Mouse (Mus musculus): ENCODE measurements around the gene Cbr3. TPM values are rescaled to one million over a fixed set of nuclear protein-coding genes. Genes with fewer than 3 reads are reported as not detected.

Cbr3 gene
- polyA plus RNA-seq, 1 experiment from 2014 or later: 0.72 TPM

DNA sequence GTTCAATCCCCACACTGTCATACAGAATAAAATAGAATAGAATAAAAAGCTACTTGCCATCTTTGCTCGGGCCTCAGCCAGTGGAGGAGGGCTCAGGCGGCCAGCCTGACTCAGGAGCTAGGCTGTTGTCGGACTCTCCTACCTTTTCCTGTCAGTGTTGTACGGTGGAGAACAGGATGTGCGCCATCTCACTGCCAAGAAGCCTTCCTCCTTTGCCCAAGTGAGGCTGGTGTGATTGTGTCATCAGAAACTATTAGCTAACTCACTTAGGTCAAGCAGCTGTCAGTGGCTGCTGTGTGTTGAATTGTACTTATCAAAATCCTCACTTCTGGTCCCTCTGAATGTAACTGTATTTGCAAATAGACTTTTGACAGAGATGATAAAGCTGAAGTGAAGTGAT is 38.8 kb downstream of the Cbr3 start:
- WGBS: 87% methylated on average over 5 of the region's 5 CpGs
- peaks cover 3% of the 10 kb centered on the region for H3K4me1 ChIP-seq (ENCODE audit: control insufficient read depth, insufficient read depth, low read length)
- no peak for ATAC-seq (ENCODE audit: low FRiP score)
- no peak overlapping the region for H3K4me2 ChIP-seq
- H3K9ac ChIP-seq (ENCODE audit: low read length): no peak overlapping the region
- H3K4me3 ChIP-seq (ENCODE audit: low read depth, low read length): no peak overlapping the region
- no peaks in the 10 kb centered on the region for H3K36me3 ChIP-seq (ENCODE audit: control insufficient read depth, insufficient read depth, low read length)
- no peaks in the 10 kb centered on the region for H3K27me3 ChIP-seq (ENCODE audit: control insufficient read depth, insufficient read depth, low read length)
- no peak for DNase-seq (ENCODE audit: low spot score, missing footprints)
- H3K27ac ChIP-seq (ENCODE audit: low read depth, low read length): no peak overlapping the region
- H3K9me3 ChIP-seq (ENCODE audit: control insufficient read depth, low read length): no peaks in the 10 kb centered on the region

DNA sequence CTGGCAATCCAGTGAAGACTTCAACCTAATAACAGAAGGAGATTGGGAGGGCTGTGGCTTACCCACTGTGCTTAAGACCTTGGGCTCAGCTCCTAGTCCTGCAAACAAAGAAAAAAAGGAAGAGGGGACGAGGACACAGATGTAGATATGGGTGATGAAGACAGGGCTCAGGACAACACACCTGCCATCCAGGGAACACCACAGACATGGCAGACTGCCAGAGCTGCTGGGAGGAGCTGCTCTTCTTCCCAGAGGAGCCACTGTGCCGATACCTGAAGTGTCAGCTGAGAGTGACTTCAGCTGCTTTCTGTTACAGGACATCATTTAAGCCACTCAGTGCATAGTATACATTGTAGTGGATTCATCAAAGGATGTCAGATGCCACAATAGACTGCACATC is 39.5 kb downstream of the Cbr3 start:
- no peak overlapping the region for H3K4me3 ChIP-seq (ENCODE audit: low read depth, low read length)
- no peak overlapping the region for H3K9ac ChIP-seq (ENCODE audit: low read length)
- H3K27ac ChIP-seq (ENCODE audit: low read depth, low read length): no peak overlapping the region
- ATAC-seq (ENCODE audit: low FRiP score) (no peak), DNase-seq (ENCODE audit: low spot score, missing footprints) (no peak)
- no peaks in the 10 kb centered on the region for H3K27me3 ChIP-seq (ENCODE audit: control insufficient read depth, insufficient read depth, low read length)
- no peaks in the 10 kb centered on the region for H3K36me3 ChIP-seq (ENCODE audit: control insufficient read depth, insufficient read depth, low read length)
- 70% methylated on average over 2 of the region's 2 CpGs for WGBS
- no peaks in the 10 kb centered on the region for H3K4me1 ChIP-seq (ENCODE audit: control insufficient read depth, insufficient read depth, low read length)
- no peak overlapping the region for H3K4me2 ChIP-seq
- H3K9me3 ChIP-seq (ENCODE audit: control insufficient read depth, low read length): no peaks in the 10 kb centered on the region

DNA sequence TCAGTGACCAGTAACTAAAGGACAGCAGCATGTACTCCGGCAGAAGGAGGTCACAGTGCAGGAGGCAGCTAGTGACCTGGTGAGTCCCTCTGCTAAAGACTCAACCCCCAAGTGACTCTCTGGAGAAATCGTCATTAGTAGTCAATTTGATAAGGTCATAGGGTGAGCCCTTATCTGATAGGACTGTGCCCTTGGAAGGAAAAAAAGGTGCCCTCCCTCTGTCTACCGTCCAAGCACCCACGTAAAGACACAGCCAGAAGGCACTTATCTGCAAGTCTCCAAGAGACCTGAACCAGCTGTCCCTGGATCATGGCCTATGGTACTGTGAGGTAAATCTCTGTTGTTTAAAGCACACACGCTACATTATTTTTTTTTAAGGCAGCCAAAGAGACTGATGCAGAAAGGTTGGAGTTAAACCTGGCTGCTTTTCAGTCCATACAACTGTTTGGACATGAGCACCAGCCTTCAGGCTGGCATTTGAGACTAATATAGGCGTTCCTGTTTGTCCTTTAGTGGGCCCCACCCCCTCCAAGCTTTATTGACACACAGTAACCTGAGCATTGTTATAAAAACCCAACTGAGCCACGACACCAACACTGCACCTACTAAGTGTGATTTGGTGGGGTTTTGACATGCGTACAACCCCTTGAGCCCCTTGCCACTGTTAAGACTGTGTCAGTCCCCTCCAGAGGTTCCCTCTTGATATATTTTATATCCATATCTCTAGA is 42.6 kb downstream of the Cbr3 start:
- H3K9me3 ChIP-seq (ENCODE audit: control insufficient read depth, low read length): no peaks in the 10 kb centered on the region
- no peak overlapping the region for H3K4me2 ChIP-seq
- no peaks in the 10 kb centered on the region for H3K27me3 ChIP-seq (ENCODE audit: control insufficient read depth, insufficient read depth, low read length)
- no peak overlapping the region for H3K4me3 ChIP-seq (ENCODE audit: low read depth, low read length)
- WGBS: 77% methylated on average over 8 of the region's 8 CpGs
- ATAC-seq (ENCODE audit: low FRiP score) (no peak), DNase-seq (ENCODE audit: low spot score, missing footprints) (no peak)
- H3K9ac ChIP-seq (ENCODE audit: low read length): no peak overlapping the region
- H3K27ac ChIP-seq (ENCODE audit: low read depth, low read length): no peak overlapping the region
- H3K36me3 ChIP-seq (ENCODE audit: control insufficient read depth, insufficient read depth, low read length): no peaks in the 10 kb centered on the region
- no peaks in the 10 kb centered on the region for H3K4me1 ChIP-seq (ENCODE audit: control insufficient read depth, insufficient read depth, low read length)

DNA sequence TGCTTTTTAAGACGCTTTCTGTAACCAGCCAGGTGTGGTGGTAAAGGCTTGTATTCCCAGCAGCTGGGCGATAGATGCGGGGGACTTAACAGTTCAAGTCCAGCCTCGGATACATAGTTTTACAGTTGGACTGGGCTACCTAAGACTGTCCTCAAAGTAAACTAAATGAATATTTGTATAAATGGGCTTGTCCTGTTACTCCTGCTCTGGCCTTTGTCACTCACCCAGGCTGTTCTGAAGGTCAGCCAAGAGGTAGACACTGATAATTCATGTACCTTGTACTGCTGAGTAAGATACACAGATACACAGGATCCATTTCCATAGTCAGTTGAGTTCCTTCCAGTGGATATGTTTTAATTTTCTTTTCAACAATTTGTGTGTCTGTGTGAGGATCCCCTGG is 43.2 kb downstream of the Cbr3 start:
- 86% methylated on average over 4 of the region's 4 CpGs for WGBS
- Histone ChIP-seq H3K9me3 (ENCODE audit: control insufficient read depth, low read length) (no peaks in the 10 kb centered on the region), H3K4me3 (ENCODE audit: low read depth, low read length) (no peak overlapping the region), H3K27ac (ENCODE audit: low read depth, low read length) (no peak overlapping the region), H3K27me3 (ENCODE audit: control insufficient read depth, insufficient read depth, low read length) (no peaks in the 10 kb centered on the region), H3K4me1 (ENCODE audit: control insufficient read depth, insufficient read depth, low read length) (no peaks in the 10 kb centered on the region), H3K36me3 (ENCODE audit: control insufficient read depth, insufficient read depth, low read length) (no peaks in the 10 kb centered on the region), H3K4me2 (no peak overlapping the region), H3K9ac (ENCODE audit: low read length) (no peak overlapping the region)
- DNase-seq (ENCODE audit: low spot score, missing footprints): no peak
- no peak for ATAC-seq (ENCODE audit: low FRiP score)

DNA sequence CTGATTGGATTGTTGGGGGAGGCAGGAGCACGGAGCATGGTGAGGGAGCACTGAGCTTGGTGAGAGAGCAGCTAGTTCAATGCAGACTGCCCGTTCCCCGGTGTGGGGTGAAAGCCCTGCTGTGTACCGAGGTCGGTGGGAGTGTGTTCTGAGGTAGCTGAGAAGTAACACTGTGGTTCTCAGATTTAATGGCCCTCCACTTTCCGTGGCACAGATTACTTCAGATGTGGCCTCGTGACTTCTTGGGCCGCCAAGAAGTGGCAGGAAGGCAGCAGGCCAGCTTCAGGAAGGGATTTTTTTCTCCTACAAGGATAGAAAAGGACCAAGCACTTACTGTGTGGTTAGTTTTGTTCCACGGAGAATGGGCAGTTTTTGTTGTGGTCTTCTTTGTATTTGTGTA is 45.7 kb downstream of the Cbr3 start:
- ATAC-seq (ENCODE audit: low FRiP score) (no peak), DNase-seq (ENCODE audit: low spot score, missing footprints) (no peak)
- H3K4me2 ChIP-seq: no peak overlapping the region
- H3K4me3 ChIP-seq (ENCODE audit: low read depth, low read length): no peak overlapping the region
- no peaks in the 10 kb centered on the region for H3K27me3 ChIP-seq (ENCODE audit: control insufficient read depth, insufficient read depth, low read length)
- no peaks in the 10 kb centered on the region for H3K9me3 ChIP-seq (ENCODE audit: control insufficient read depth, low read length)
- no peaks in the 10 kb centered on the region for H3K4me1 ChIP-seq (ENCODE audit: control insufficient read depth, insufficient read depth, low read length)
- H3K9ac ChIP-seq (ENCODE audit: low read length): no peak overlapping the region
- no peaks in the 10 kb centered on the region for H3K36me3 ChIP-seq (ENCODE audit: control insufficient read depth, insufficient read depth, low read length)
- H3K27ac ChIP-seq (ENCODE audit: low read depth, low read length): no peak overlapping the region
- 77% methylated on average over 9 of the region's 9 CpGs for WGBS

DNA sequence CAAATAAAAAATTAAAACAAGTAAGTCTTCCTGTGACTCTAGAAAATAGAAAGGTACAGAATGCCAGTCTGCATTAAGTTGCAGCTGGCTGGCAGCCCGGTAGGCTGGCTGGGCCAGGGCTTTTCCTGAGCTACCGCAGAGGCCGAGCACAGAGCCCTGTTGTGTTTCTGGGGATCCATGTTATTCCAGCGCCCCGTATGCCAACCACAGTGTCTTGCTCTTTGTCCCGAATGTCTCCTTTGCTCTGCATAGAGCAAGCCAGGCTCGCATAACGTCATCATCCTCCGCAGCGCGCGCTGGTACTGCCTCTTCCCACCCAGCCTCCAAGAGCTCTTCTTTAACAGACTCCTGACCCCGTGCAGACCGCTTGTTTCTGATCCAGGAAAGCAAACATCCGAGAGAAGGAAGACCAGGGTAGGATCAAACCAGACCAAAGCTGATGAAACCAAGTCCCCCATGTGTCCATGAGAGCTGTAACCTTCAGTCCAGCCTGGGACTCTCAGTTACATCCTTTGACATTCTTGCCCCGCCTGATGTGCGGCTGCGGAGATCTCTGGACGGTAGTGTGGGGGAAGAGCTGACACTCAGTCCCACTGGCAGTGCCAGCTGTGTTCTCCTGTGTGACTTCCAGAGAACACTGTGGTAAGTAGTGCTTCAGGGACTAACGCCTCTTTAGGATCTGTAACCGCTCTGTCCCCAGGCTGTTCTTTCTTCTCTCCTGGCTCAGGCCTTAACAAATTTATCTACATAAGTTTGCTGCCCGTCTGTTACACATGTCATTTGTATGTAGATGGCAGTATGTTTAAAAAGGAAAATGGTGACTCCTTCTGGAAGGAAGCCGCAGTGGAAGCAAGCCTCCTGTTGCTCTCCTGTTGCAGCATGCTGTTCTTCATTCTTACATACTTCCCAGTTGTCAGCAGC is 47.0 kb downstream of the Cbr3 start:
- DNase-seq (ENCODE audit: low spot score, missing footprints) (no peak), ATAC-seq (ENCODE audit: low FRiP score) (no peak)
- Histone ChIP-seq H3K4me1 (ENCODE audit: control insufficient read depth, insufficient read depth, low read length) (no peaks in the 10 kb centered on the region), H3K4me3 (ENCODE audit: low read depth, low read length) (no peak overlapping the region), H3K27ac (ENCODE audit: low read depth, low read length) (no peak overlapping the region), H3K36me3 (ENCODE audit: control insufficient read depth, insufficient read depth, low read length) (no peaks in the 10 kb centered on the region), H3K9ac (ENCODE audit: low read length) (no peak overlapping the region), H3K27me3 (ENCODE audit: control insufficient read depth, insufficient read depth, low read length) (no peaks in the 10 kb centered on the region), H3K4me2 (no peak overlapping the region), H3K9me3 (ENCODE audit: control insufficient read depth, low read length) (no peaks in the 10 kb centered on the region)
- 86% methylated on average over 23 of the region's 23 CpGs for WGBS

DNA sequence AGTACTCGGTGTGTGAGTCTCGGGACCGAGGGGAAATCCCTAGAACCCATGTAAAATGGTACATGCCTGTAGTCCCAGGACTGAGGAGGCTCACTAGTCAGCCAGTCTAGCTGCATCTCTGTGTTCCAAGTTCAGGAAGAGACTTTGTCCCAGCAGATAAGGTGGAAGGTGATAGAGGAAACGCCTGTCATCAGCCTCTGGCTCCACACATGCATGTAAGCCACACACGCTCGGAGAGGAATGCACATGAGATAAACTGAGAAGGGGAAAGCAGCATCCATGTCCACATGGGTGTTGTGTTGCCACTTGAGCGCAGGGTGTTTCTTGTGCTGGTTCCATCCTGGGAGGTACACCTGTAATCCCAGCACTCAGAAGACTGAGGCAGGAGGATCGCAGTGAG is 48.3 kb downstream of the Cbr3 start:
- no peaks in the 10 kb centered on the region for H3K36me3 ChIP-seq (ENCODE audit: control insufficient read depth, insufficient read depth, low read length)
- ATAC-seq (ENCODE audit: low FRiP score): no peak
- H3K27me3 ChIP-seq (ENCODE audit: control insufficient read depth, insufficient read depth, low read length): no peaks in the 10 kb centered on the region
- H3K4me3 ChIP-seq (ENCODE audit: low read depth, low read length): no peak overlapping the region
- no peak overlapping the region for H3K27ac ChIP-seq (ENCODE audit: low read depth, low read length)
- no peak overlapping the region for H3K9ac ChIP-seq (ENCODE audit: low read length)
- WGBS: 92% methylated on average over 8 of the region's 8 CpGs
- H3K4me1 ChIP-seq (ENCODE audit: control insufficient read depth, insufficient read depth, low read length): no peaks in the 10 kb centered on the region
- H3K9me3 ChIP-seq (ENCODE audit: control insufficient read depth, low read length): no peaks in the 10 kb centered on the region
- DNase-seq (ENCODE audit: low spot score, missing footprints): no peak
- H3K4me2 ChIP-seq: no peak overlapping the region

DNA sequence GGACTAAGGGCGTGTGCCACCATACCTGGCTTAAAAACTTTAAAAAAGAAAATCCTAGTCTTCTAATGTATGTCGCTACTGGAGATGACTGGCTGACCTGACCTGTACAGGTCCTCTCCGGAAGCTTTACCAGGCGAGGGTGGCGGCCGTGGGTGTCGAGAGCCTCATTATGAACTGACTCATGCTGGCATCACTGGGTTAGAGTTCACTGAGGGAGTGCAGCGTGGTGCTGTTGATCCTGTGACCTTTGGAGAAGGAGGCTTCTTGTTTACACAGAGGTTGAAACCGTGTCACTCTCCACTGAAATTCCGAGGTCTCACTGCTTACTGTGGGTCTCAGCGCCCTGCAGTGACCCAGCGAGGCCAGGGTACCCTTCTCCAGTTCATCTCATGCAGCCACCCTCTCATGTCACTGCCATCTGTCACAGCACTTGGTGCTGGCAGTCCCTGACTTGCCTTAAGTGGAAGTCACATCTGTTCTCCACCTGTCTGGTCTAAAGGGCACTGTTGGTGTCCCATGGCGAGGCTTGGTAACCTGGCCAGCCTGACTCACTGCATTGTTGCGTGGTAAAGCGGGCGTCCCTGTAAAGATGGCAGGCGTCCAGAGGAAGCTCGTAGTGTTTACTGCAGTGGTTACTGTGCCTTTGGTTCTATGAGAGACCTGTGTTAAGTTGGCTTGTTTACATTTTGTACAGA is 50.0 kb downstream of the Cbr3 start:
- Histone ChIP-seq H3K27ac (ENCODE audit: low read depth, low read length) (no peak overlapping the region), H3K4me2 (no peak overlapping the region), H3K36me3 (ENCODE audit: control insufficient read depth, insufficient read depth, low read length) (no peaks in the 10 kb centered on the region), H3K9me3 (ENCODE audit: control insufficient read depth, low read length) (no peaks in the 10 kb centered on the region), H3K4me3 (ENCODE audit: low read depth, low read length) (no peak overlapping the region), H3K4me1 (ENCODE audit: control insufficient read depth, insufficient read depth, low read length) (no peaks in the 10 kb centered on the region), H3K9ac (ENCODE audit: low read length) (no peak overlapping the region), H3K27me3 (ENCODE audit: control insufficient read depth, insufficient read depth, low read length) (no peaks in the 10 kb centered on the region)
- 79% methylated on average over 18 of the region's 18 CpGs for WGBS
- DNase-seq (ENCODE audit: low spot score, missing footprints) (no peak), ATAC-seq (ENCODE audit: low FRiP score) (no peak)

DNA sequence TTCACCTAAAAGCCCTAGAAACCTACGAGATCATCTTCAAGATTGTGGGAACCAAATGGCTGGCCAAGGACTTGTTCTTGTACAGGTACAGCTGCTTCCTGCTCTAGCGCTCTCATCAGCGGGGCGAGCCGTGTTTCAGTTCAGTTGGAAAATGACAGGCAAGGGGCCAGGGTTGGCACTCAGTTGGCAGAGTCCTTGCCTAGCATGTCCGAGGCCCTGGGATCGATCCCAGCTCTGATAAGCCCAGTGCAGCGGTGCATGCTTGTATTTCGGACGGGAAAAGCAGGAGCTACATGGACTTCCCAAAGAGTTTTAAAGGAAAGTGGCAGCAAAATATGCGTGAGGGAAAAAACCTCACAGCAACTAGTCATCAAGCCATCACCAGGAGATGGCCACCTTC is 56.2 kb downstream of the Cbr3 start:
- H3K4me1 ChIP-seq (ENCODE audit: control insufficient read depth, insufficient read depth, low read length): no peaks in the 10 kb centered on the region
- no peak overlapping the region for H3K4me2 ChIP-seq
- no peaks in the 10 kb centered on the region for H3K27me3 ChIP-seq (ENCODE audit: control insufficient read depth, insufficient read depth, low read length)
- H3K27ac ChIP-seq (ENCODE audit: low read depth, low read length): no peak overlapping the region
- no peak overlapping the region for H3K4me3 ChIP-seq (ENCODE audit: low read depth, low read length)
- ATAC-seq (ENCODE audit: low FRiP score) (no peak), DNase-seq (ENCODE audit: low spot score, missing footprints) (no peak)
- no peaks in the 10 kb centered on the region for H3K36me3 ChIP-seq (ENCODE audit: control insufficient read depth, insufficient read depth, low read length)
- 94% methylated on average over 11 of the region's 11 CpGs for WGBS
- no peak overlapping the region for H3K9ac ChIP-seq (ENCODE audit: low read length)
- no peaks in the 10 kb centered on the region for H3K9me3 ChIP-seq (ENCODE audit: control insufficient read depth, low read length)

Measured in midbrain, embryonic 11.5 days (tissue).